Mouse (Mus musculus) myocyte (in vitro differentiated cells): ENCODE results near the gene Nrp1.

ENCODE experiments used
- CEBPB ChIP-seq: IDR thresholded peaks from 2 replicates; pipeline ENCODE4 v1.6.1; 2011; ENCODE audit warnings: mild to moderate bottlenecking, moderate library complexity; ENCODE audit not compliant: poor library complexity, insufficient read depth, severe bottlenecking
- E2F4 ChIP-seq: IDR thresholded peaks from one replicate; pipeline ENCODE4 v1.6.1; 2011; ENCODE audit warnings: mild to moderate bottlenecking, control low read depth, moderate library complexity; ENCODE audit not compliant: insufficient read depth
- MAX ChIP-seq: IDR thresholded peaks from one replicate; pipeline ENCODE4 v1.6.1; 2011; ENCODE audit warnings: low read depth, mild to moderate bottlenecking, control low read depth
- MYOD1 ChIP-seq, 3 experiments: IDR thresholded peaks; one replicate each; pipeline ENCODE4 v1.6.1; 2011; ENCODE audit warnings: control low read depth in 2 of 3, low read depth in 2 of 3, mild to moderate bottlenecking in 2 of 3, moderate library complexity in 1 of 3; ENCODE audit not compliant: insufficient read length in 2 of 3, control insufficient read depth in 1 of 3
- POLR2A ChIP-seq: IDR thresholded peaks from one replicate; pipeline ENCODE4 v1.6.1; 2011; ENCODE audit warnings: low read depth, mild to moderate bottlenecking, control low read depth, moderate library complexity; ENCODE audit not compliant: insufficient read length
- TCF3 ChIP-seq: IDR thresholded peaks from one replicate; pipeline ENCODE4 v1.6.1; 2011; ENCODE audit warnings: low read depth, control low read depth; ENCODE audit not compliant: insufficient read length

- TF ChIP-seq MAX (no peak), CEBPB (no peak), POLR2A (no peak), TCF3 (no peak), MYOD1 (IDR thresholded peaks at IDR 0.05; ENCODE audit: control insufficient read depth in 1 of 3, insufficient read length in 2 of 3, low read depth in 2 of 3) (no peak), E2F4 (no peak)
Observed at GRCm38 (mm10) chr8:128398472-128399091, 40.2 kb downstream of the Nrp1 start.
